Mouse (Mus musculus): ENCODE measurements at regions not wholly inside any gene's neighbourhood (a gene's known extent, or its start where the extent isn't known, plus 50 kb on each side); places are given as distances from the start of the nearest gene placed in this dataset.
"Not testable (repeated sequence)": the region's sequence is repeated elsewhere in the genome, so short reads cannot be mapped to it uniquely, and the experiment has no call there.

DNA sequence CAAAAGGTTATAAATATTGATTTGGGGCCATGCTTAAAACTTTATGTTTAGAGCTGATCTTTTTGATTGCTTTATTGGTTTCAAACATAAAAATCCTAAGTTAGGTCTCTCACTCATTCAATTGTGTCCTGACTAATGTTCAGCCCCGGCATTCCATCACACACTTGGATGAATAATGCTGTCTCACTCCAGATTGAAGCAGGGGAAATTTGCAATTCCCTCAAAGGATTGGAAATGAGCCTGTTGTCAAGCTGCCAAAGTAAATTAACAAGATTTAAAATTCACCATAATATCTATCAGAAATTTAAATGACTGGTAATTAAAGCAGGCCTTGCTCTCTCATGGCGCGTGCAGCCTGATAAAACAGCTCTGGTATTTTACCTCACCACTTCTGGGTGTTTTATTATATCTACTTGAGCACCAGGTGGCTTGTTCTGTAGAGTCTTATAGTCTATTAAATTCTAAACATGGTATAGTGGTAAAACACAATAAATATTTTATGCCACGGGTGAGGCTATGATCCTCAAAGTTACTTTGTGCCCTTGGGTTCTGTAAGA lies 97.1 kb upstream of the Smlr1 start:
- no peak overlapping the region for H3K4me2 ChIP-seq (replicated peaks; ENCODE audit: low read depth, low read length)
- H3K9ac ChIP-seq (replicated peaks; ENCODE audit: low read depth): no peak overlapping the region
- no peak overlapping the region for H3K4me3 ChIP-seq (ENCODE audit: low read depth, low read length)
- TF ChIP-seq CTCF (IDR thresholded peaks at IDR 0.05) (no peak), EP300 (IDR thresholded peaks at IDR 0.05) (no peak)
- no peaks in the 10 kb centered on the region for H3K27me3 ChIP-seq (replicated peaks; ENCODE audit: insufficient read depth, low read length)
- H3K4me1 ChIP-seq (ENCODE audit: insufficient read depth, low read depth, low read length): no peaks in the 10 kb centered on the region
- H3K9me3 ChIP-seq (ENCODE audit: low read length): no peaks in the 10 kb centered on the region
- H3K27ac ChIP-seq (ENCODE audit: low read length): no peak overlapping the region
- DNase-seq (ENCODE audit: low spot score) (no peak), ATAC-seq (no peak)
- H3K36me3 ChIP-seq (ENCODE audit: insufficient read depth, low read length): no peaks in the 10 kb centered on the region
- WGBS: 74% methylated on average over 4 of the region's 4 CpGs

DNA sequence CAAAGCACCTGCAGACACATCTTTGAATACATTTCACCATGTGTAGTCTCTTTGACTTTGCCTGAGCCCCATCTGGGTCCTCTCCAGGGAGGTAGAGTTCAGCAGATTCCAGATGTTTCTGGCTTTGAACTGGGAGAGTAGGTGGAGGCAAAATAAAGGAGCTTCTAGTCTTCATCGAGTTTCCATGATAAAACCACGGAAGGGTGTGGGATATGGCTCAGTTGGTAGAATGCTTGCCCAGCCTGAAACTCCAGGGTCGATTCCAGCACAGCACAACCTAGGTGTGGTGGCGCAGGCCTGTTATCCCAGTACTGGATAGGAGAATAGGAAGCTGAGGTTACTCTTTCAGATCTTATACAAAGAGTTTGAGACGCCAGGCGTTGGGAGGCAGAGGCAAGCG lies 96.2 kb upstream of the Smlr1 start:
- TF ChIP-seq EP300 (IDR thresholded peaks at IDR 0.05) (no peak), CTCF (IDR thresholded peaks at IDR 0.05) (no peak)
- no peaks in the 10 kb centered on the region for H3K9me3 ChIP-seq (ENCODE audit: low read length)
- no peak overlapping the region for H3K9ac ChIP-seq (replicated peaks; ENCODE audit: low read depth)
- no peak overlapping the region for H3K4me2 ChIP-seq (replicated peaks; ENCODE audit: low read depth, low read length)
- DNase-seq (ENCODE audit: low spot score) (no peak), ATAC-seq (no peak)
- no peak overlapping the region for H3K4me3 ChIP-seq (ENCODE audit: low read depth, low read length)
- no peaks in the 10 kb centered on the region for H3K4me1 ChIP-seq (ENCODE audit: insufficient read depth, low read depth, low read length)
- no peak overlapping the region for H3K27ac ChIP-seq (ENCODE audit: low read length)
- no peaks in the 10 kb centered on the region for H3K36me3 ChIP-seq (ENCODE audit: insufficient read depth, low read length)
- 85% methylated on average over 7 of the region's 7 CpGs for WGBS
- no peaks in the 10 kb centered on the region for H3K27me3 ChIP-seq (replicated peaks; ENCODE audit: insufficient read depth, low read length)

DNA sequence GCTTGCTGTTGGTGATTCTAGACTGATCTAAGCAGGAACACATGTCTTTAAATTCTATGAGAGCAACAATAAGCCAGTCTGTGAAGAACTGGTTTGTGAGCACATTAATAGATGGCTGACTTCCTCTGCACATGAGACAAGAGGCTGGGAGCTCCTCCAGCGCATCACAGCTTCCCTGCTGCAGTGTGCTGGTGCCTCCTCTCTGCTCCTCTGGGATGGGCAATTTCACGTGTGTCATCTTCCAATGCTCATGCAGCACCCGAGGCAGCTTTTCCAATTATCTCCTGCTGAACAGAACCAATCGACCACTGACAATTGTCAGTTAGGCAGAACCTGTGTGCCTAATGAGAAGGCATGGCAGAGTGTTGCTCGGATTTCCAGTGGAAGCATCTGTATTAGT lies 86.5 kb upstream of the Smlr1 start:
- H3K36me3 ChIP-seq (ENCODE audit: insufficient read depth, low read length): no peaks in the 10 kb centered on the region
- ATAC-seq: no peak

DNA sequence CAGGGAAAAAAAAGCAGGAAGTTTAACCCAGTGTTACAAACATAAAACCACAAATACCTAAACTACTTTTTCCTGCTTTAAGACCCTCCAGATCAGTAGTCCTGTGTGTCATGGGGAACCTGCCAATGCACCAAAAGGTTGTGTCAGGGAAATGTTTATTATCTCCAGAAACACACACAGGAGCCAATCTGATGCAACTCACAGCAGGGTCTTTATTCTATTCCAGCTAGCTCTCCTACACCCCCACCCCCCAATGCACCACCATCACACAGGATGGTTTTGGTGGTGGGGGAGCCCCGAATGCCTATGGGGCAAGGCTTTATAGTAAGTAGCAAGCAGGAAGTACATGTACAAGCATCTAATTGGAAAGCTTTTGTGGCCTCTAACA lies 85.7 kb upstream of the Smlr1 start:
- H3K27ac ChIP-seq (ENCODE audit: low read length); DNase-seq (ENCODE audit: low spot score); H3K4me3 ChIP-seq (ENCODE audit: low read depth, low read length); H3K9me3 ChIP-seq (ENCODE audit: low read length); H3K36me3 ChIP-seq (ENCODE audit: insufficient read depth, low read length); ATAC-seq; H3K4me1 ChIP-seq (ENCODE audit: insufficient read depth, low read depth, low read length); H3K9ac ChIP-seq (replicated peaks; ENCODE audit: low read depth); H3K27me3 ChIP-seq (replicated peaks; ENCODE audit: insufficient read depth, low read length): not testable (repeated sequence)
- 67% methylated on average over 1 of the region's 1 CpGs for WGBS
- 0 out of 2 replicates have a peak overlapping the region, but pooled peaks have one; percentile 5 for H3K4me2 ChIP-seq (replicated peaks; ENCODE audit: low read depth, low read length)

More for the DNA sequence above, 86.5 kb upstream of the Smlr1 start:
- Histone ChIP-seq H3K9me3 (ENCODE audit: low read length) (no peaks in the 10 kb centered on the region), H3K4me3 (ENCODE audit: low read depth, low read length) (no peak overlapping the region), H3K9ac (replicated peaks; ENCODE audit: low read depth) (no peak overlapping the region), H3K27me3 (replicated peaks; ENCODE audit: insufficient read depth, low read length) (no peaks in the 10 kb centered on the region), H3K27ac (ENCODE audit: low read length) (no peak overlapping the region), H3K4me1 (ENCODE audit: insufficient read depth, low read depth, low read length) (0 out of 2 replicates have a peak, but pooled peaks cover 3% of the 10 kb centered on the region), H3K4me2 (replicated peaks; ENCODE audit: low read depth, low read length) (no peak overlapping the region)
- TF ChIP-seq EP300 (IDR thresholded peaks at IDR 0.05): no peak
- TF ChIP-seq CTCF (IDR thresholded peaks at IDR 0.05): no peak
- no peak for DNase-seq (ENCODE audit: low spot score)
- 81% methylated on average over 5 of the region's 5 CpGs for whole genome bisulfite sequencing

DNA sequence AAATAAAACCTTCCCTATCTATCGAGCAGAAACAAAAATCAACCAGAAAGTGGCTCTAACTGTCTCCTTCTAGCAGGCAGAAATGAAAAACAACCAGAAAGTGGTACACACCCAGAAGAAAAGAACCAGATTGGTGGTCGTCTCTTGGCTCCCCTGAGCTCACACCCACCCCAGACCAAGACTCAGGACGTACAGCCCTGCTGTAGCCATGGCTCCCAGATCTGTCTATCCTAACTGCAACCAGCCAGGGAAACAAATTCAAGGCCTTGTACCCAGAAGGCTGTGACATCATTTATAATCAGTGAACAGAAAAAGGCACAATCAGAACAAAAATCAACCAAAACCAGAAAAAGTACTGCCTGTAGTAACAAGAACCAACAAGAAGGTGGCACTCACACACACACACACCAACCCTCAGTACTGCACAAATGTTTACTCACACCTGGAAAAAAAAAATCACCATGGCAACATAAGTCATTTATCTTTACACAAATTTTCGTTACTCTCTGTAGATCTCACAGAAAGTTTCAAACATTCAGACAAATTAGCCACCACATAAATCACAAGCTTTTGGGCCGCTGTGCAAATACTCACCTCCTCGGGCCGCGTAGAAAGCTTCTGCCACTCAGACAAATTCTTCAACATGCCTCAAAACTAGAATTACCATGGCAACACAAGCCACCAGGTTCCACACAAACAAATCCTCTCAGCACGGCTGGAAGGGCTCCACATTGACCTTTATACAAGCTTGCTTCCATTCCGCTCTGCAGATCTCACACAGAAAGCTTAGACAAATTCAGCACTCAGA lies 85.1 kb upstream of the Smlr1 start:
- WGBS: 24% methylated on average over 10 of the region's 10 CpGs
- peak; percentile 33 for DNase-seq (ENCODE audit: low spot score)
- no peaks in the 10 kb centered on the region for H3K36me3 ChIP-seq (ENCODE audit: insufficient read depth, low read length)
- no peak for TF ChIP-seq EP300 (IDR thresholded peaks at IDR 0.05)
- peak; percentile 44 for TF ChIP-seq CTCF (IDR thresholded peaks at IDR 0.05)
- no peaks in the 10 kb centered on the region for H3K27me3 ChIP-seq (replicated peaks; ENCODE audit: insufficient read depth, low read length)
- peak; percentile 44 for ATAC-seq
- H3K27ac ChIP-seq (ENCODE audit: low read length): no peak overlapping the region
- H3K9ac ChIP-seq (replicated peaks; ENCODE audit: low read depth): no peak overlapping the region
- 0 out of 2 replicates have a peak, but pooled peaks cover 3% of the 10 kb centered on the region for H3K4me1 ChIP-seq (ENCODE audit: insufficient read depth, low read depth, low read length)
- H3K4me3 ChIP-seq (ENCODE audit: low read depth, low read length): no peak overlapping the region
- 0 out of 2 replicates have a peak overlapping the region, but pooled peaks have one; percentile 5 for H3K4me2 ChIP-seq (replicated peaks; ENCODE audit: low read depth, low read length)
- H3K9me3 ChIP-seq (ENCODE audit: low read length): no peaks in the 10 kb centered on the region

DNA sequence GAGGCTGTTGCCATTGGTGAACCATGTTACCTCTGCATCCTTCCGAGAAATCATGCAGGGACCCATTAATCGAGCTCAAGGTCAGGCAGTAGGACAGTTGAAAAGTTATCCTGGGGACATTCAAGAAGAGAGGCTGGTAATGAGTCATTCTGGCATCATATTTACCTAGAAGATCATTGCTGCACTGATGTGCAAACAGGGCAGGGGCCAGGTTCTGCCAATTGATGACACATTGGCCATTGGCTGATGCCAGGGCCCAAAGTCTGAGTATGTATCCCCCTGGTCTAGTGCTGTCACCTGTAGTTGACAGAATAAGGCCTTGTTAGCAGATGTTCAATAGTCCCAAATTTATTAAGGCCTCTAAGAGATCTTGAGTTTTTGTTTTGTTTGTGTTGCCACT lies 83.6 kb upstream of the Smlr1 start:
- H3K4me1 ChIP-seq (ENCODE audit: insufficient read depth, low read depth, low read length): 0 out of 2 replicates have a peak, but pooled peaks cover 3% of the 10 kb centered on the region
- no peaks in the 10 kb centered on the region for H3K9me3 ChIP-seq (ENCODE audit: low read length)
- H3K9ac ChIP-seq (replicated peaks; ENCODE audit: low read depth): no peak overlapping the region
- no peak for TF ChIP-seq EP300 (IDR thresholded peaks at IDR 0.05)
- no peak for TF ChIP-seq CTCF (IDR thresholded peaks at IDR 0.05)
- no peak overlapping the region for H3K4me3 ChIP-seq (ENCODE audit: low read depth, low read length)
- no peaks in the 10 kb centered on the region for H3K36me3 ChIP-seq (ENCODE audit: insufficient read depth, low read length)
- DNase-seq (ENCODE audit: low spot score) (no peak), ATAC-seq (no peak)
- no peaks in the 10 kb centered on the region for H3K27me3 ChIP-seq (replicated peaks; ENCODE audit: insufficient read depth, low read length)
- H3K27ac ChIP-seq (ENCODE audit: low read length): no peak overlapping the region
- WGBS: 77% methylated on average over 2 of the region's 2 CpGs
- H3K4me2 ChIP-seq (replicated peaks; ENCODE audit: low read depth, low read length): no peak overlapping the region
